Mouse (Mus musculus) ovary, postnatal 14 days (tissue): Measurements from ENCODE around the gene Fndc3b.

Source experiments
- DNase-seq: peaks from one replicate; pipeline ENCODE4 v3.0.0; 2022; ENCODE audit warnings: low spot score

The Fndc3b gene

DNA sequence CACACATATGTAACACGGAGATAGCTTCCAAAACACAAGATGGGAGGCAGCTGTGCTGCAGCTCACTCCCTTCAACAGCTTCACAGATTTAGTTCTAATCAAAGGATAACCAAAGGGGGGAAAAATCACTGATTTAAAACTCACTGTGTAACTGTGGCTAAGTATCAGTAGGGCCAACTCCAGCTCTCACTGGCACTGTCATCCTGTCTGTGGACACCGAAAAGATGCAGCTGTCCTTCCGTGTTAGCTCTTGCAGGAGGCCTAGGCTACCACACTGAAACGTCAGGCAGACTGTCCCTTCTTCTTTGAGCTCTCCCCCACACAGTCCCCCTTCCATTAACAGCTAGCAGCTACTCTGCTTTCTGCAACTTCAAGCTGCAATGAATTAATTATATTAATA, 89.9 kb downstream of the Fndc3b start:
- no peak for DNase-seq

DNA sequence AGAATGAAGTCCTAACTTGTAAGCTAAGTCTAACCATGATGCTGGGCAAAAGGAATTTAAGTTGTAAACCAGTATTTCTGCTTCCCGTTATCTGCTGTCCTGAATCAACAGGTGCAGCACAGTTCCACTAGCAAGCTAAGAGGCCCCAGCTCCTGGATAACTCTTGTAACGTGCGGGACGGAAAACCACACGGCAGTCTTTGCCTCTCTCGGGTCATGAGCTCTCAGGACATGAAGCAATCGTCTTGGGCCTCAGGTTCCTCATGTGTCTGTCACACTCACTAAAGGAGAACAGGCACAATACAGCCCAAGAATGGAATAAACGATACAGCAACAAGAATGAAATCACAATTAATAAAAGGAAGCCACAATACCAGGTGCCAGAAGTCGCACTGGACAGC, 93.4 kb downstream of the Fndc3b start:
- DNase-seq = no peak

DNA sequence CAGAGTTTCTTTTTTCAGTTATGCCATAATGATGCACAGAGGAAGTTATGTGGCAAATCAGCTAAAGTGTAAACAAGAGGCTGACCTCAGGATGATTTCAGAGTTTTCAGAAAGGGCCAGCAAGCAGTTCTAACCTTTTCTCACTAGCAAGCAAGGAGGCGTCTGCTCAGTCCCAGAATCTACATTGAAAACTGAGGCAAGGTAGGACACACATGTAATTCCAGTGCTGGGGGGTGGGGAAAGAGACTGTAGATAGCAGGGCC, 93.9 kb downstream of the Fndc3b start:
- no peak for DNase-seq

- DNase-seq = no peak
Measured at GRCm38 (mm10) chr3:27616421-27617236, 94.5 kb downstream of the Fndc3b start.

DNA sequence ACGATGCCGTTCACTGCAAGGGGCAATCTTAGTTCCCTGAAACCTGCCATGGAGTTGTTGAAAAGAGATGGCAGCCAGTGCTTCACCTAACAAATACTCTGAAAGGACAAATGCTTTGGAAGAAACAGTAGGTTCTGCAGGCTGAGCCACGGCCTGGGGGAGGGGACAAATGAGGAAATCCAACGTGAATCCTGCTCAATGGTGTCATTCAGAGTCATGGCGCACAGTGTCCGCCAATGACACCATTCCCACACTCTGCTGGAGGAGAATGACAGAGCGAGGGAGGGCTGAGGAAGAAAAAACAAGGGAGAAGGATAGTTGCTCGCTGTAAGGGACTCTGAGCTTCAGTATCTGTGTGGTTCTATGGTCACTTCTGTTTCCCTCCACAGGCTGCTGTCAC, 95.6 kb downstream of the Fndc3b start:
- no peak for DNase-seq

DNA sequence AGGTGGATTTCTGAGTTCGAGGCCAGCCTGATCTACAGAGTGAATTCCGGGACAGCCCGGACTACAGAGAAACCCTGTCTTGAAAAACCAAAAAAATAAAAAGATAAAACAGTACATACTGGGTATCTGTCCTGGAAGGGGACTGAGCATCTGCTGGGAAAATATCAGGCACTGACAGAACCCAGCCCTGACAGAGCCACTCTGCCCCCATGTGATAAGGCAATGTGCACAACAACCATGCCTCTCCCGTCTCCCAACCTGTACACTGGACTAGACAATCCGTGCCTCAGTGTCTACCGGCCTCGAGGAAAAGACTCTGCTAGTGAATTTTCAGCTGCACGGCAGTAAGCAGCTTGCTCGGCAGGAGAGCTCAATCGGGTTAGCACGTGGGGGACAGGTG, 97.3 kb downstream of the Fndc3b start:
- DNase-seq = no peak

- DNase-seq = no peak
Measured at GRCm38 (mm10) chr3:27613011-27613410, 98.1 kb downstream of the Fndc3b start.

DNA sequence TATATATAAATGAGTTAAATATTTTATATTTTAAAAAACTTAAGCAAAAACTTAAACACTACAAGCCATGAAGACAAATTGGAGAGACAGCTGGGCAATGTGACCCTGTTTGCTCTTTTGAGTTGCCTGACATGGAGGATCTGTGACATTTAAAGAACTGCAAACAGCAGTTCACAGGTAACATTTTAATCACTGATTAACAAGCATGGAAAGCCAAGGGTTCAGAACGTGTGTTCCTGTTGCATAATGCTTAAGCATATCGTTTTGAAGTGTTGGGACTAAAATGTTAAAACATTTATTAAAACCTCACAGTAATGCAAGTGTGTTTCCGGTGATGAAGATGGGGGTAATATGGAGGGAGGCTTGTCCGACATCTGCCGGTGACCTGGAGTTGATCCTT, 99.1 kb downstream of the Fndc3b start:
- no peak for DNase-seq

- DNase-seq = no peak
Measured at GRCm38 (mm10) chr3:27610547-27610946, 100.6 kb downstream of the Fndc3b start.

DNA sequence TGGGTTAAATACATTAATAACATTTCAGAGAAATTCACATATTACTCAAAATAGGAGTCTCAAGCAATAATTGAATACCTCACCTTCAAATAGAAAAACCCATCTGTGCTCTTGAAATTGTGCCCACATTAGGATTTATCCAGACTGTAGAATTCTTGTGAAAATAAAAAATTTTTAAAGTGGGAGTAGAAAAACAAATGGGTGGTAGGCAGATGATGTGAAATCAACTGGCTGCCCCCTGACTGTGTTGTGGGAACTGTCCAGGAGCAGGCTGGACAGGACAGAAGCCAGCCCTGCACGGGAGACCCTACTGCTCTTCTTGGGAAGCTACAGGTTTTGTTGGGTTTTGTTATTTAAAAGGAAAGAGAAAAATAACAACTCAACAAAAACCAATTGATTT, 101.0 kb downstream of the Fndc3b start:
- DNase-seq = no peak

DNA sequence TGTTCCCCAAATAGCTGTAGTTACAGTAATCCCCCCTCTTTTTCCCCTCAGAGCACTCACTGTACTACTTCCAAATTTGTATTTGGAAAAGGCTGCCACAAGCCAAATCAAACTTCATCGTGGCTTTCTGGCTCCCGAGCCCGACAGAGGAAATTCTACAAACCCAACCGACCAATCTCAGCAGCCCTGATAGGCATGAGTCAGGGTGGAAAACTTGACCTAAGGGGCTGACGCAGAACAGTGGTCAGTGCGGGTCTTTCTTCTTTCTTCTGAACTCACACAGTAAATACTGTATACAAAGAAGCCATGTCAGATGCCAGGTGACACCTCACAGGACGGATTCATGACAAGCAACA, 103.3 kb downstream of the Fndc3b start:
- no peak for DNase-seq

DNA sequence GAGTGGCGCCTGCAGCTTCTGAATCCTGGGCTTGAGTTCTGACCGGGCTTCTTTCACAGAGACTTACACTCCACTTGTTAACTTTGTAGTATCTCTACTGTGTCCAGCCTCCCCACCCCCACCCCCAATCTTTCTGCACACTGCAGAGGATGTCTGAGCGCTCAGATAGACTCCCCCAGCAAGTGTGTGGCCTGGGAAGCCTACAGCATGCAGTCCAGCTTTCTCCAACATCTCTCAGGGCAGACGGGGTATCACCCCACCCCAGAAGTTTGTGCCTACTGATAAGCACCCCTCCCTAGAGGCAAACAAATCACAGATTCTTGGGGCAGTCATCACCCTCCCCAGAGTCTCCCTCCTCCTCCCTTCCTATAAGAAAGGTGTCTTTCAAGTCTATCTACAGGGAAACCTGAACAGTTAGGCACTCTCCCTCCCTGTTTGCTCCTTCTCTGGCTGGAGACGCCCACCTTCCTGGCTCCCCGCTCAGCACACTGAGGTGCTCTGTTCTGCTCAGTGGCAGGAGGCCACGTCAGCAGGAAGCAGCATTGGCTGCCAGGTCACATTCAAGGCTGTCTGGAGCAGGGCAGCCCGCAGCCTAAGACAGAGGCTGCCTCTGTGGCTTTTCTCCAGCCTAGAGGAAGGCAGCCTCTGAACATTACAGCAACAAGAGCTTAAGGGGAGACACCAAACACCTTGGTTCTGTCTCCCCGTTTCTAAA, 103.9 kb downstream of the Fndc3b start:
- DNase-seq = peak; percentile 41

DNA sequence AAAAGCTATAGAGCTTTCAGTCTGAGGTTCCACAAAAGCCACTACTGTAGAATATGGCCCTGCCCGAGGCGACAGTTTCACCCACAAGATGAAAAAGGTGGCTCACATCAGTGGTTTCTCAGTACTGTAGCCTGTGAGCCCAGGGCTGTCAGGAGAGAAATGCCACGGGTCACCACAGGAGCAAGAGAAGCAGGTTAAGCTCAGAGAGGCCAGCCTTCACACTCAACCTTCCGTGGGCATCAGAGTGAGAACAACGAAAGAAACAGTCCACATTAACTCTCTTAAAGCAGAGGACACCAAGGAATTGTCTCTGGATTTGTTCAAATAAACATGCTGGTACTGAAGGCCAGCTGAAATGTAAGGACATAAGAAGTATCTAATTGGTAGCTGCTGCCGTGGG, 104.5 kb downstream of the Fndc3b start:
- DNase-seq = no peak

- DNase-seq = no peak
Measured at GRCm38 (mm10) chr3:27605613-27606012, 105.5 kb downstream of the Fndc3b start.

DNA sequence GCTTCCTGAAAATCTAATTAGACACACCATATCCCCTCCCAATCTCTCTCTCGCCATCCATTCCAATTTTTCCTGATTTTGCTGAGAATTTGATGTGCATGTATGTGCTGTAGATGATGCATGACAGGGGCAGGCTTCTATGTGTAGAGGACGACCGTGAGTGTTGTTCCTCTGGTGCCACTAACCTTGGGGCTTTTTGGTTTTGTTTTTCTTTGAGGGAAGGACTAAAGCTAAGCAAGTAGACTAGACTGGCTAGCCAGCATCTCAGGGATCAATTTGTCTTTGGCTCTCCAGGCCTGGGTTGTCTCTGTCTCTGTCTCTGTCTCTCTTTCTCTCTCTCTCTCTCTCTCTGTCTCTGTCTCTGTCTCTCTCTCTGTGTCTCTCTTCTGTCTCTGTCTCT, 106.0 kb downstream of the Fndc3b start:
- no peak for DNase-seq

- no peak for DNase-seq
Measured at GRCm38 (mm10) chr3:27604629-27605028, 106.5 kb downstream of the Fndc3b start.

GRCm38 (mm10) chr3:27603905-27604620, 107.0 kb downstream of the Fndc3b start:
- no peak for DNase-seq

- DNase-seq = no peak
Measured at GRCm38 (mm10) chr3:27600645-27601044, 110.5 kb downstream of the Fndc3b start.

DNA sequence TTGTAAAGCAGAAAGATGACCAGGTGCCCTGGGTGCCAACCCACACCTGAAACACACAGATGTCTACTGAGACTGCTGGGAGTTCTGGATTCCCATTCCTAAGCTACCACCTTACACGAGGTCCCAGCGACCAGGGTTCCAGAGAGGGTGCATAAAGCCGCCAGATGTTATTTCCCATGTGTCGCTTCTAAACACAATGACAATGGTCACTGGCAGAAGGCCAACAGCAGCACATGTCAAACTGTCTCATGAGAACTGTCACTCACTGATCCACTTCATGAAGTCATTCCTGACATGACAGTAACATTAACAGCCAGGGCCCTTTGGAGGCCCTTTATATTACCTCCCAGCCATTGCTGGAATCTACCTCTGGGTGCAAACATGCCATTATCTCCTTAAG, 110.9 kb downstream of the Fndc3b start:
- no peak for DNase-seq

DNA sequence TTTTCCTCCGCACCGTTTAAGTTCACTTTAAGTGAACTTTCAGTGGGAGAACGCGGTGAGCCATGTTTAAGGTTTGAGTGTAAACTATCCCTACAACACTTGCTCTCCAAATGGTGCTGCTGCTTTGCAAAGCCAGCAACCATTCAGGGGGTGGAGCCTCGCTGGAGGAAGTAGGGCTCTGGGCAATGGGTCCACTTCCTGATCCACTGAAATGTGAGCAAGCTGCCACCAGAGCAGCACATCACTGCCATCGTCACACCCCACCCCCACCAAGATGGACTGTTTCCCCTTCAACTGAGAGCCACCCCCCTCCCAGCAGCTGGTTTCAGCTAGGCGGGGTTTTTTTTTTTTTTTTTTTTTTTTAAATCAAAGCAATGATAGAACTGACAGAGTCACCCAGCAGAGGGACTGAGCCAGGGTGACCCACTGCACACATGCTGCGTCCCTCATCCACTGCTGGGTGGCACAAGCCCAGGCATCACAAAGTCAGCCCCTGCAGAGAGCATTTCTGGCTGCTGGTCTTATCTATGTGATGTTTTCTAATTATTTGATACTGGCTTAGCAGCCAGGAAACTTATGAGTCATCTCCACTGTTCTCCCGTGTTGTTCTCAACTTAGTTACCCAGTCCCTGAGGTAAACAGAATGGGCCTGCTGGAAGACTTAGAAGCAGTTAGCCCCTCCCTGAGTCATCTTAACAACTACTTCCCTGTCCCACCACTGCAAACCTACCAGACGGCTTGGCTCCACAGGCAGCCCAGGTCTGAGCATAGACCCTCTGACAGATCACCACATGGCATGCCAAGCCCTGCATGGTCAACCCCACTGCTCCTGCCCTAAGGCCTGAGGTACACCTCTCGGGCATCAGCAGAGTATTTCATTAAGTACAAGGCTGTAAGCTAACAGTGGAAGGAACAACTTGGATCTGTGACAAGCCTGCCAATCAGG, 112.4 kb downstream of the Fndc3b start:
- no peak for DNase-seq

- DNase-seq = no peak
Measured at GRCm38 (mm10) chr3:27593485-27594138, 117.5 kb downstream of the Fndc3b start.
